Mouse (Mus musculus) heart, adult 9 months (tissue): ENCODE data around the gene Bsx.

Source experiments
- DNase-seq, 2 experiments: peaks; one replicate each; pipeline ENCODE4 v3.0.0; 2022; ENCODE audit warnings: low spot score in 2 of 2

Gene Bsx

GRCm38 (mm10) chr9:40892456-40892855 is 18.5 kb downstream of the Bsx start:
- DNase-seq, result no peak

- DNase-seq, result no peak
Observed at GRCm38 (mm10) chr9:40907413-40907812, 33.5 kb downstream of the Bsx start.

GRCm38 (mm10) chr9:40908411-40908810 is 34.5 kb downstream of the Bsx start:
- DNase-seq, result no peak

- DNase-seq, result no peak
Observed at GRCm38 (mm10) chr9:40908915-40909314, 35.0 kb downstream of the Bsx start.

GRCm38 (mm10) chr9:40917871-40918613 is 44.1 kb downstream of the Bsx start:
- no peak for DNase-seq

GRCm38 (mm10) chr9:40927351-40927980 is 53.5 kb downstream of the Bsx start:
- no peak for DNase-seq
